Comparison of ENCODE assay signal across 9 mouse cellular contexts in genomic region chr2:25913247-25913646, GRCm38 (mm10). TPM values are rescaled to one million over a fixed set of nuclear protein-coding genes. Genes with fewer than 3 reads are reported as not detected.
DNase-seq lines count a peak whose midpoint lies in the region; ATAC-seq and TF ChIP-seq lines count a peak whose summit lies in the region.
"Had no signal": no experiment of that assay in that cellular context is flagged by ENCODE, and none has a peak within 500 bp of the region (broad histone marks: within the 10 kb centered on the region; RNA-seq: fewer than 3 reads in every experiment).

No protein-coding gene starts in this region.

- ATAC-seq in kidney, embryonic 14.5 days (ENCODE audit: low FRiP score, low TSS enrichment): no peak
- ATAC-seq in CD4-positive, CD25-positive, alpha-beta regulatory T cell, adult 4 months: peak; percentile 85
- ATAC-seq in erythroid progenitor cell, adult 5-6 weeks (replicated peaks; ENCODE audit: low FRiP score, poor library complexity, severe bottlenecking): no peak

- H3K27ac ChIP-seq in kidney, embryonic 14.5 days (ENCODE audit: low read depth, low read length): no peak overlapping the region
- H3K27ac ChIP-seq in gastrocnemius, adult 2 months: no peak overlapping the region
- H3K27ac ChIP-seq: hindbrain, embryonic 15.5 days had no signal

- no peak for TF ChIP-seq POLR2A in brain, embryonic 14.5 days (IDR thresholded peaks at IDR 0.05; ENCODE audit: borderline replicate concordance, extremely low read depth, insufficient read depth, insufficient read length, poor library complexity, severe bottlenecking)

- peak; percentile 10 for DNase-seq in kidney, adult 9 months
- peak; percentile 6 for DNase-seq in brain, embryonic 14.5 days (ENCODE audit: low read depth)
- peak; percentile 65 for DNase-seq in naive thymus-derived CD4-positive, alpha-beta T cell, adult 2 months (ENCODE audit: low read depth)
- no peak for DNase-seq in urinary bladder, postnatal 25 days (ENCODE audit: low spot score)
- DNase-seq in gastrocnemius, adult 2 months: no peak

- H3K9ac ChIP-seq in kidney, embryonic 14.5 days (ENCODE audit: low read depth, low read length): no peak overlapping the region
- H3K9ac ChIP-seq: hindbrain, embryonic 15.5 days had no signal

- no peak overlapping the region for H3K4me3 ChIP-seq in kidney, embryonic 14.5 days (ENCODE audit: low read length)
- no peak overlapping the region for H3K4me3 ChIP-seq in gastrocnemius, adult 2 months
- H3K4me3 ChIP-seq: hindbrain, embryonic 15.5 days had no signal

- H3K27me3 ChIP-seq in kidney, embryonic 14.5 days (ENCODE audit: control insufficient read depth, insufficient read depth, low read length): no peaks in the 10 kb centered on the region
- H3K27me3 ChIP-seq: hindbrain, embryonic 15.5 days had no signal

- intact Hi-C loops in gastrocnemius, adult 2 months (cut with DNase I): no loop called here

- WGBS in kidney, embryonic 14.5 days: 46% methylated on average over 2 of the region's 2 CpGs

- no peaks in the 10 kb centered on the region for H3K9me3 ChIP-seq in kidney, embryonic 14.5 days (ENCODE audit: control insufficient read depth, low read length)
- H3K9me3 ChIP-seq: hindbrain, embryonic 15.5 days had no signal

- no peaks in the 10 kb centered on the region for H3K4me1 ChIP-seq in kidney, embryonic 14.5 days (ENCODE audit: control insufficient read depth, insufficient read depth, low read length)
- H3K4me1 ChIP-seq: hindbrain, embryonic 15.5 days had no signal

- TF ChIP-seq CTCF in brain, embryonic 14.5 days (IDR thresholded peaks at IDR 0.05; ENCODE audit: borderline replicate concordance, extremely low read depth, insufficient read depth, insufficient read length): peak; percentile 43; the same call in 1 of the 2 replicates
- TF ChIP-seq CTCF in gastrocnemius, adult 2 months (IDR thresholded peaks at IDR 0.05): no peak

- no peaks in the 10 kb centered on the region for H3K36me3 ChIP-seq in kidney, embryonic 14.5 days (ENCODE audit: control insufficient read depth, insufficient read depth, low read length)
- H3K36me3 ChIP-seq: hindbrain, embryonic 15.5 days had no signal

- H3K4me2 ChIP-seq in kidney, embryonic 14.5 days (replicated peaks; ENCODE audit: low read depth, low read length): no peak overlapping the region
- H3K4me2 ChIP-seq: hindbrain, embryonic 15.5 days had no signal

RNA-seq across cellular contexts. Expression of gene Kcnt1, which starts 49.7 kb away (rescaled TPM):
- 0.07 and 0.67 TPM in 2 replicates for polyA plus RNA-seq in kidney, embryonic 14.5 days (2014; fragmentation: Nextera tagmentation; extraction: Ambion mirVana)
- under 1 TPM; 0.05 to 0.24 TPM for polyA plus RNA-seq in CD4-positive, CD25-positive, alpha-beta regulatory T cell, adult 4 months (2017; shearing (Covaris generic))
- polyA plus RNA-seq in brain, embryonic 14.5 days (2012; rRNA removed): 52.1 and 60.1 TPM in 2 replicates
- under 1 TPM in 1 of 2 experiments, not detected in 1; 0.05 TPM for total RNA-seq in gastrocnemius, adult 2 months (2021)
- not detected in 2 replicates for total RNA-seq in erythroid progenitor cell, adult 5-6 weeks (2015; ENCODE audit: low replicate concordance)
- total RNA-seq in erythroid progenitor cell, adult 5-6 weeks (2017; ENCODE audit: low replicate concordance): not detected in 2 replicates

Comparison
In these comparisons a context has a peak if more than half of its experiments do, and no peak if none do; other contexts are left out.
1. DNase-seq: peak in kidney, adult 9 months (single experiment), brain, embryonic 14.5 days (single experiment) and naive thymus-derived CD4-positive, alpha-beta T cell, adult 2 months (single experiment); none in urinary bladder, postnatal 25 days (single experiment) and gastrocnemius, adult 2 months (single experiment).
2. RNA of gene Kcnt1, which starts 49.7 kb away (polyA plus RNA-seq): 52.1 to 60.1 TPM in brain, embryonic 14.5 days; 0.05 to 0.24 TPM in CD4-positive, CD25-positive, alpha-beta regulatory T cell, adult 4 months and 0.07 to 0.67 TPM in kidney, embryonic 14.5 days; every median in the first group is over 10 times any median in the second.